Mouse (Mus musculus) lung, embryonic 15.5 days (tissue): ENCODE data around the gene Trio. TPM values are rescaled to one million over a fixed set of nuclear protein-coding genes. Genes with fewer than 3 reads are reported as not detected.

Experiments
- ATAC-seq: fragments of 200-750 bp; cut with Nextera tagmentation; 2 replicates; pipeline ENCODE4 v1.8.0; 2017; ENCODE audit warnings: moderate number of reproducible peaks, borderline replicate concordance; ENCODE audit not compliant: low FRiP score, low TSS enrichment; ENCODE audit errors: extremely low read depth
- H3K27ac ChIP-seq: fragments of 300-500 bp; sonication (generic); 2 replicates; pipeline ENCODE4 v1.5.1; 2015; ENCODE audit warnings: moderate library complexity, mild to moderate bottlenecking, inconsistent platforms
- H3K27me3 ChIP-seq: fragments of 300-500 bp; sonication (generic); 2 replicates; pipeline ENCODE4 v1.6.1; 2015; ENCODE audit warnings: inconsistent platforms
- H3K36me3 ChIP-seq: fragments of 300-500 bp; sonication (generic); 2 replicates; pipeline ENCODE4 v1.6.1; 2015; ENCODE audit warnings: inconsistent platforms
- H3K4me1 ChIP-seq: fragments of 300-500 bp; sonication (generic); 2 replicates; pipeline ENCODE4 v1.6.1; 2015; ENCODE audit warnings: inconsistent platforms
- H3K4me2 ChIP-seq: fragments of 300-500 bp; sonication (generic); 2 replicates; pipeline ENCODE4 v1.6.1; 2015; ENCODE audit warnings: inconsistent platforms, mild to moderate bottlenecking, moderate library complexity
- H3K4me3 ChIP-seq: fragments of 300-500 bp; sonication (generic); 2 replicates; pipeline ENCODE4 v1.5.1; 2015; ENCODE audit warnings: mild to moderate bottlenecking, inconsistent platforms
- H3K9ac ChIP-seq: fragments of 300-500 bp; sonication (generic); 2 replicates; pipeline ENCODE4 v1.6.1; 2015; ENCODE audit warnings: inconsistent platforms
- H3K9me3 ChIP-seq: fragments of 300-500 bp; sonication (generic); 2 replicates; pipeline ENCODE4 v1.6.1; 2016; ENCODE audit warnings: inconsistent platforms
- WGBS: fragments of 180-500 bp; shearing (Covaris S2); methylation state at CpG from one replicate; pipeline ENCODE4 v1.1.7; 2015; 5-methylcytosine and 5-hydroxymethylcytosine counted together
- polyA plus RNA-seq: library from polyadenylated mRNA; unstranded; fragments of >200 nt; fragmentation: Nextera tagmentation; extraction: Ambion mirVana; gene quantifications from 2 replicates; pipeline ENCODE4 v1.2.1, GENCODE M21; 2015

Gene Trio
- polyA plus RNA-seq, 1 experiment from 2014 or later, result 18.7 TPM

- Histone ChIP-seq H3K27me3 (no peaks in the 10 kb centered on the region), H3K9me3 (no peaks in the 10 kb centered on the region), H3K4me3 (no peak overlapping the region), H3K4me2 (no peak overlapping the region), H3K4me1 (0 out of 2 replicates have a peak, but pooled peaks cover 3% of the 10 kb centered on the region), H3K27ac (no peak overlapping the region), H3K9ac (no peak overlapping the region), H3K36me3 (peaks cover 68% of the 10 kb centered on the region)
- 80% methylated on average over 10 of the region's 10 CpGs for WGBS
- no peak for ATAC-seq
Observed at GRCm38 (mm10) chr15:27817096-27817495, 208.6 kb downstream of the Trio start.

- ATAC-seq, result no peak
- 48% methylated on average over 6 of the region's 6 CpGs for WGBS
Observed at GRCm38 (mm10) chr15:27814677-27815391, 210.8 kb downstream of the Trio start.

GRCm38 (mm10) chr15:27810793-27811488 lies 214.7 kb downstream of the Trio start:
- H3K4me2 ChIP-seq, result no peak overlapping the region

More at GRCm38 (mm10) chr15:27814677-27815391, 210.8 kb downstream of the Trio start:
- no peak overlapping the region for H3K4me3 ChIP-seq
- H3K4me1 ChIP-seq, result peaks cover 18% of the 10 kb centered on the region
- H3K27me3 ChIP-seq, result no peaks in the 10 kb centered on the region
- no peaks in the 10 kb centered on the region for H3K9me3 ChIP-seq
- H3K9ac ChIP-seq, result no peak overlapping the region
- H3K4me2 ChIP-seq, result no peak overlapping the region
- H3K36me3 ChIP-seq, result peaks cover 55% of the 10 kb centered on the region
- H3K27ac ChIP-seq, result no peak overlapping the region

GRCm38 (mm10) chr15:27810262-27810661 lies 215.4 kb downstream of the Trio start:
- no peak overlapping the region for H3K4me2 ChIP-seq
- no peak overlapping the region for H3K4me3 ChIP-seq
- peaks cover 57% of the 10 kb centered on the region for H3K4me1 ChIP-seq
- H3K9me3 ChIP-seq, result no peaks in the 10 kb centered on the region
- ATAC-seq, result peak; percentile 16; the same call in 1 of the 2 replicates
- H3K36me3 ChIP-seq, result peaks cover 24% of the 10 kb centered on the region
- H3K27ac ChIP-seq, result peak overlapping the region; percentile 62
- WGBS, result 11% methylated on average over 7 of the region's 7 CpGs
- no peak overlapping the region for H3K9ac ChIP-seq
- H3K27me3 ChIP-seq, result no peaks in the 10 kb centered on the region

More at GRCm38 (mm10) chr15:27810793-27811488, 214.7 kb downstream of the Trio start:
- no peak for ATAC-seq
- Histone ChIP-seq H3K27me3 (no peaks in the 10 kb centered on the region), H3K4me3 (no peak overlapping the region), H3K9me3 (no peaks in the 10 kb centered on the region), H3K9ac (no peak overlapping the region), H3K27ac (peak overlapping the region; percentile 62), H3K36me3 (peaks cover 23% of the 10 kb centered on the region), H3K4me1 (peaks cover 51% of the 10 kb centered on the region)
- 54% methylated on average over 12 of the region's 12 CpGs for WGBS

GRCm38 (mm10) chr15:27808596-27809276 lies 216.9 kb downstream of the Trio start:
- WGBS, result 30% methylated on average over 5 of the region's 5 CpGs
- Histone ChIP-seq H3K4me2 (no peak overlapping the region), H3K36me3 (peaks cover 26% of the 10 kb centered on the region), H3K4me3 (no peak overlapping the region), H3K27ac (peak overlapping the region; percentile 70), H3K4me1 (peaks cover 63% of the 10 kb centered on the region), H3K9me3 (no peaks in the 10 kb centered on the region), H3K27me3 (no peaks in the 10 kb centered on the region), H3K9ac (no peak overlapping the region)
- ATAC-seq, result peak; percentile 83

- Histone ChIP-seq H3K36me3 (peaks cover 12% of the 10 kb centered on the region), H3K9me3 (no peaks in the 10 kb centered on the region), H3K9ac (no peak overlapping the region), H3K27ac (peak overlapping the region; percentile 72), H3K4me1 (peaks cover 80% of the 10 kb centered on the region), H3K4me3 (no peak overlapping the region), H3K4me2 (0 out of 2 replicates have a peak overlapping the region, but pooled peaks have one; percentile 5), H3K27me3 (no peaks in the 10 kb centered on the region)
- WGBS, result 39% methylated on average over 10 of the region's 10 CpGs
- ATAC-seq, result peak; percentile 67
Observed at GRCm38 (mm10) chr15:27806219-27806618, 219.4 kb downstream of the Trio start.

GRCm38 (mm10) chr15:27805654-27806053 lies 220.0 kb downstream of the Trio start:
- H3K4me1 ChIP-seq, result peaks cover 78% of the 10 kb centered on the region
- H3K27ac ChIP-seq, result peak overlapping the region; percentile 72
- H3K36me3 ChIP-seq, result peaks cover 15% of the 10 kb centered on the region
- 0 out of 2 replicates have a peak overlapping the region, but pooled peaks have one; percentile 5 for H3K4me2 ChIP-seq
- no peak overlapping the region for H3K4me3 ChIP-seq
- ATAC-seq, result no peak
- H3K9me3 ChIP-seq, result no peaks in the 10 kb centered on the region
- no peak overlapping the region for H3K9ac ChIP-seq
- WGBS, result 72% methylated on average over 16 of the region's 16 CpGs
- no peaks in the 10 kb centered on the region for H3K27me3 ChIP-seq

- ATAC-seq, result no peak
- H3K4me2 ChIP-seq, result no peak overlapping the region
- no peaks in the 10 kb centered on the region for H3K9me3 ChIP-seq
- no peak overlapping the region for H3K4me3 ChIP-seq
- peak overlapping the region; percentile 55; the same call in 1 of the 2 replicates for H3K27ac ChIP-seq
- no peaks in the 10 kb centered on the region for H3K27me3 ChIP-seq
- WGBS, result 78% methylated on average over 14 of the region's 14 CpGs
- H3K36me3 ChIP-seq, result peaks cover 15% of the 10 kb centered on the region
- H3K9ac ChIP-seq, result no peak overlapping the region
- peaks cover 66% of the 10 kb centered on the region for H3K4me1 ChIP-seq
Observed at GRCm38 (mm10) chr15:27804447-27804846, 221.2 kb downstream of the Trio start.

- Histone ChIP-seq H3K9me3 (no peaks in the 10 kb centered on the region), H3K9ac (no peak overlapping the region), H3K27ac (peak overlapping the region; percentile 55), H3K27me3 (no peaks in the 10 kb centered on the region), H3K36me3 (peaks cover 15% of the 10 kb centered on the region), H3K4me1 (peaks cover 59% of the 10 kb centered on the region), H3K4me2 (no peak overlapping the region), H3K4me3 (no peak overlapping the region)
- ATAC-seq, result no peak
- 69% methylated on average over 18 of the region's 18 CpGs for WGBS
Observed at GRCm38 (mm10) chr15:27803568-27804345, 221.9 kb downstream of the Trio start.

- 61% methylated on average over 12 of the region's 12 CpGs for WGBS
- Histone ChIP-seq H3K9ac (no peak overlapping the region), H3K4me1 (peaks cover 60% of the 10 kb centered on the region), H3K27ac (no peak overlapping the region), H3K4me3 (no peak overlapping the region), H3K9me3 (no peaks in the 10 kb centered on the region), H3K27me3 (no peaks in the 10 kb centered on the region), H3K36me3 (peaks cover 19% of the 10 kb centered on the region), H3K4me2 (no peak overlapping the region)
- no peak for ATAC-seq
Observed at GRCm38 (mm10) chr15:27802243-27802642, 223.4 kb downstream of the Trio start.

- no peaks in the 10 kb centered on the region for H3K9me3 ChIP-seq
- H3K4me3 ChIP-seq, result no peak overlapping the region
- H3K9ac ChIP-seq, result no peak overlapping the region
- 70% methylated on average over 4 of the region's 4 CpGs for WGBS
- H3K27ac ChIP-seq, result no peak overlapping the region
- peaks cover 60% of the 10 kb centered on the region for H3K4me1 ChIP-seq
- no peak for ATAC-seq
- peaks cover 19% of the 10 kb centered on the region for H3K36me3 ChIP-seq
- H3K4me2 ChIP-seq, result no peak overlapping the region
- no peaks in the 10 kb centered on the region for H3K27me3 ChIP-seq
Observed at GRCm38 (mm10) chr15:27801177-27801576, 224.5 kb downstream of the Trio start.
